Mouse (Mus musculus): ENCODE measurements around the gene Wbp1l. TPM values are rescaled to one million over a fixed set of nuclear protein-coding genes. Genes with fewer than 3 reads are reported as not detected.

The Wbp1l gene
- total RNA-seq, 2 experiments from 2014 or later = 60.5 to 61.2 TPM

- DNase-seq = no peak
Observed at GRCm38 (mm10) chr19:46705779-46706495, 107.1 kb downstream of the Wbp1l start.

- DNase-seq = no peak
Observed at GRCm38 (mm10) chr19:46706540-46707295, 107.8 kb downstream of the Wbp1l start.

Other genes starting within 250 kb of the Wbp1l start
- under 1 TPM in 1 of 2 experiments, not detected in 1; 0.18 TPM for gene 2310034G01Rik, start 248.8 kb upstream of the Wbp1l start, total RNA-seq (2021)
- gene Actr1a, start 203.3 kb upstream of the Wbp1l start, total RNA-seq (2021) = 100 to 1,000 TPM; 126 to 130 TPM
- 10 to 100 TPM; 17.0 to 19.1 TPM for gene Sufu, start 202.2 kb upstream of the Wbp1l start, total RNA-seq (2021)
- gene Trim8, start 97.4 kb upstream of the Wbp1l start, total RNA-seq (2021) = 10 to 100 TPM; 50.1 to 53.8 TPM
- gene Arl3, start 25.9 kb upstream of the Wbp1l start, total RNA-seq (2021) = 10 to 100 TPM; 29.6 to 31.1 TPM
- 1 to 10 TPM; 4.6 to 6.4 TPM for gene Sfxn2, start 25.7 kb upstream of the Wbp1l start, total RNA-seq (2021)
- gene Cyp17a1, start 74.1 kb downstream of the Wbp1l start, total RNA-seq (2021) = under 1 TPM in 1 of 2 experiments, not detected in 1; 0.23 TPM
- 10 to 100 TPM; 11.7 to 12.8 TPM for gene Borcs7, start 90.8 kb downstream of the Wbp1l start, total RNA-seq (2021)
- 10 to 100 TPM; 57.5 to 59.1 TPM for gene As3mt, start 108.4 kb downstream of the Wbp1l start, total RNA-seq (2021)
- 1 to 10 TPM; 7.1 to 7.4 TPM for gene Cnnm2, start 162.5 kb downstream of the Wbp1l start, total RNA-seq (2021)